Mouse (Mus musculus): ENCODE data around the gene Fiz1. TPM values are rescaled to one million over a fixed set of nuclear protein-coding genes. Genes with fewer than 3 reads are reported as not detected.

Fiz1 gene
- 32.3 and 33.5 TPM in 2 replicates for polyA plus RNA-seq (2015; fragmentation: Nextera tagmentation; extraction: Ambion mirVana)

DNA sequence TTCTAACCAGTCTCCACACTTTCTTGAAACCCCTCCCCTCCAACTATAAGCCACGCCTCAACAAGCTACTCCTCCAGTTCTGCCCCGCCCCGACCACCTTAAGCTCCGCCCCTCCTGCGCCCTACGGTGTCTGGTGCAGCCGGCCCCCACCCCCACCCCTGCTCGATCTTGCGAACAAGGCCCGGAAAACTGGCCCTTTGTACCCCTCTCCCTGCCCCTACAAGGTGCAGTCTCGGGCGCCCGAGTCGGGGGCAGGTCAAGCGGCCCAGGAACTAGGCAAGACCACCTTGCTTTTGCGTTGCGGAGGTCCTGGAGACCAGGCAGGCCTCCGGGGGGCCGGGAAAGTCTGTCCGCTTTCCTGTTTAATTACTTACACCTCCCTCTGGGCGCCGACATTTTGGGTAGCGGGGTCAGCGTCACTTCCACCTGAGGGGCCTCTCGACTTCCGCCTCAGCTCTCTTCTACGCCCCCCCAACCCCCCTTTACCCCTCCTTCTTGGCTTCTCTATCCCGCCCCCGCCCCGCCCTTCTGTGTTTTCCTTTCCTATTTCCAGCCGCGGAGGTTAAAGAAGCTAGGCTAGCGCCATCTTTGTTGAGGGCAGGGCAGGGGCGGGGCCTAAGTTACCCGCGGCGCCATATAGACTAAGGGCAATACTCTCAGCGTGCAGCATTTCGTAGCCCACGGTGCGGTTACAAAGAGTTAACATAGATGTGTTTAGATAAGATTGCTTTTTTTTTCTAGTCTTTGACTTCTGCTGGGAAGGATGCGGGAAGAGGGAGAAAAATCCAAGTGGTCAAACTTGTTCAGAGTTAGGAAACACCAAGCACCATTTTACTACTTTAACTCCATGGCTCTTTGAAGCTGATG is at the start of gene Fiz1, which contains the start of gene Zfp524:
Gene Fiz1 (minus strand): TSS at position 447 of the 867 bp plus-strand sequence.
Gene Zfp524 (plus strand): TSS at position 165 of the 867 bp plus-strand sequence.
- DNase-seq (ENCODE audit: low spot score) = peak; percentile 98

GRCm38 (mm10) chr7:5062360-5063001 is 48.0 kb upstream of the Fiz1 start:
- peak; percentile 89 for DNase-seq (ENCODE audit: low spot score)

DNA sequence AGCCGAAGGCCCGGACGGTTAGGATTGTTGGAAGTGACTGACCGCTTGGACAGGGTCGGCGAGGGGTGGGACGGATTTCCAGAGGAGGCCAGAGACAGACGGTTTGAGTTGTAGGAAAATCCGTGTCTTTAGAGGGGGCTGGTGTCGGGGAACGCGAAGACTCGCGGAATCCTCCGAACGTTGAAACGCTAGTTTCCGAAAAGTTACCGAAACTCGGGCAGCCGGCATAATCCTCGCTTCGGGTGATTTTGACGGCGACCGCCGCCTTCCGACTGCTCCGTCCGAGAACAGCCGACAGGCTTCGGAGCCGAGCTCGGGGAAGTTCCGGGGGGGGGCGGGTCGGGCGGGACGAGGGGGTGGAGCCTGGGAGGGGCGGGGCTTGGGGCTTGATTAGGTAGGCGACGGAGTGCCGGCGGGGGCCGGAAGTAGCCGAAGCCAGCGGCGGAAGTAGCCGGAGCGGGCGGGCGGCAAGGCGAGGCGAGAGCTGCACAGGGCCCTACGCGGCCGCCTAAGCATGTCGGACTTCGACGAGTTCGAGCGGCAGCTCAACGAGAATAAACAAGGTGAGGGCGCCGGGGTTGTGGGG is 47.4 kb upstream of the Fiz1 start, which contains the start of gene U2af2:
Gene U2af2 (plus strand): TSS at position 370 of the 586 bp plus-strand sequence.
- DNase-seq (ENCODE audit: low spot score) = peak; percentile 94

- DNase-seq (ENCODE audit: low spot score) = peak; percentile 99
These were observed 46.7 kb upstream of the Fiz1 start for GRCm38 (mm10) chr7:5060944-5061773.

- peak; percentile 60 for DNase-seq (ENCODE audit: low spot score)
These were observed 45.8 kb upstream of the Fiz1 start for GRCm38 (mm10) chr7:5060239-5060731.

DNA sequence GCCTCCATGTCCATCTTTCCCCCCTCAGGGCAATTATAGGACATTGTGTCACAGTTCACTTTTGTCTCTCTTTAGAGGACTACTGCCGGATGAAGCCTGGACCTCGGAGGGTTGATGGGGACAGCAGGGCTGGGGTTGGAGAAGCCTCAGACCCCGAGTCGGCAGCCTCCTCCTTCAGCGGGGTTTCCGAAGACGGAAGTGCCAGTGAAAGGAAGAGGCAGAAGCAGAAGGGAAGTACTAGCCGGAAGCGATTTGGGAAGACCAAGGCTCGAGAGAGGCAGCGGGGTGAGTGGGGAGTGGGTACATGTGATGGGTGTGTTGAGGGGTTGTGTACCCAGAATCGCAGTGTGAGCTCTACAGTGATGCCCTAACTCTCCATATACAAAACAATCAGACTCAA is 44.9 kb upstream of the Fiz1 start:
- no peak for DNase-seq (ENCODE audit: low spot score)

DNA sequence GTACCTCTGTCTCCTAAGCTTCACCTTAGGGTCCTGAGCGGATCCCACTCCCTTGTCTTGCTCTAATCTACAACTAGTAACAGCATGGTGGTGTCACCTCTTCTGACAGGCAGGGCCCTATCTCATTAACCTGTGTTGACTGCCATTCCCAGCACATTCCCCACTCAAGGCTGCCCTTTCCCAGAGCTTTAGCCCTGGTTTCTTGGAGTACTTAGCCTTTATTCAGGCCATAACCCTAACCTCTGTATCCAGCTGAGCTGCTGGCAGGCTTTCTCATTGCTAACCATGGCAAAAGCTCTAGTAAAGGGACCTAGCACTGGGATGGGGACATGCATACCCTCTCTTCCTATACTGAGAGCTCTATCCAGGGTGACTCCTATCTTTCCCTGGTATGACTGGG is 44.1 kb upstream of the Fiz1 start:
- no peak for DNase-seq (ENCODE audit: low spot score)

GRCm38 (mm10) chr7:5057804-5058203 is 43.3 kb upstream of the Fiz1 start:
- peak; percentile 54 for DNase-seq (ENCODE audit: low spot score)

GRCm38 (mm10) chr7:5057381-5057780 is 42.9 kb upstream of the Fiz1 start:
- no peak for DNase-seq (ENCODE audit: low spot score)

DNA sequence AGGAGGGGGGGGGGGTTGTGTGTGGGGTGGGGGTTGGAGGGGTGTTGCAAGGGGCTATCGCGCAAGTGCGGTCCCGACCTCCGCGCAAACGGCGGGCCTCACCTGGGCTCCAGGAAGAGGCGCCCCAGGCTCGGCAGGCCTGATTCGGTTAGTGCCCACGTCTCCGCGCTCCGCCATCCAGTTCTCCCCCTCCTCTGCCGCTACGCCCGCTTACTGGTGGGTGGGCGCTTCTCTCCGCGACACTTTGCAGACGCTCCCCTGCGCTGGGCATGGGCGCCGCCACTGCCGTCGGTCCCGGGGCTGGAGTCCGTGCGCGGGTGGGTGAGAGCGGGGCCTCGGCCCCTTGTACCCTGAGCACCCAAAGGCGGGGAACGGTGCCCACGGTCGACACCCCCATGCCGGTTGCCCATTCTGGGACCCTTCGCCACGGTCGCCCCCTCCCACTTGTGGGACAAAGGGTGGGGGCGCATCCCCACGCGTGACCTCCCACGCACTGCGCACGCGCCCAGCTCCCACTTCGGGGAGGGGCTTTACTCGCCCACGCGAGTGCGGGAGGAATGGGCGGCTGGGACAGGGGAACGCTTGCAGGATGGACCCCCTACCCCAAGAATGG is 42.3 kb upstream of the Fiz1 start:
- no peak for DNase-seq (ENCODE audit: low spot score)

DNA sequence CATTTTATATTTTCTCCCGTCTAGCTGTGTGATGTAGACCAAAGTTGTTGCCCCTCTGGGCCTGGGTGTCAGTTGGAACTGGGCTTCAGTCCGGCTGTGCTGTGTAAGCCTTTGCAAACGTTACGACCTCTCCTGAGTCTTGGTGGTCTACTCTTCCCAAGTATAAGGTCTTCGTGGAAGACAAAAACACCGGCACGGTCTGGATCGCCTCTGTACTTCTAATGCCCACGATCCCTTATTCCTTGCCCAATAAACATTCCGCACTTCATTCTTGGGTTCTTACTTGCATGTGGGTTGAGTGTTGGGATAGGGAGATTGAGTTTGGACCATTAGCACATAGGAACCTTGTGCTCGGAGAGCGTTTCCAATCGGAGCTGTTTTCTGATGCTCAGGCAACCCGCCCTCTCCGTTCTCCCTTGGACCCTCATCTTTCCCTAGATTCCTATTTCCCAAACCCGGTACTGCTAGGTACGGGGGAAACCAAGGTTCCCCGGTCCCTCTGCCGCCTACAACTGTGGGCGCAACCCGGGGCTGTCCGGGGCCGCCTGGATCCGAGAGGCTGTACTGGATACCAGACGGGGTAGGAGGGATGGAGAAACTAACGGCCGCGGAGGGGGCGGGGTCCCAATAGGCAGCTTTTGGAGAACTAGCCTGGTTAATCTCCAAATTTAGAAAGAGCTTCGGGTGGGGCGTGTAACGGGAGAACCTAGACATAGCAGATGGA is 39.1 kb upstream of the Fiz1 start:
- DNase-seq (ENCODE audit: low spot score) = no peak

DNA sequence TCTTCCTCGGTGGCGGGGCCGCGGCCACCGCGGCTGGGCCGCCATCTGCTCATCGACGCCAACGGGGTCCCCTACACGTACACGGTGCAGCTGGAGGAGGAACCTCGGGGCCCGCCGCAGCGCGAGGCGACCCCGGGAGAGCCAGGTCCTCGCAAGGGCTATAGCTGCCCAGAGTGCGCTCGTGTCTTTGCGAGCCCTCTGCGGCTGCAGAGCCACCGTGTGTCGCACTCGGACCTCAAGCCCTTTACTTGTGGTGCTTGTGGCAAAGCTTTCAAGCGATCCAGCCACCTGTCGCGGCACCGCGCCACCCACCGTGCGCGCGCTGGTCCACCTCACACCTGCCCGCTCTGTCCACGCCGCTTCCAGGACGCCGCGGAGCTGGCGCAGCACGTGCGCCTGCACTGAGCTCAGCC is 38.4 kb upstream of the Fiz1 start:
- DNase-seq (ENCODE audit: low spot score) = no peak

GRCm38 (mm10) chr7:5052438-5052837 is 37.9 kb upstream of the Fiz1 start:
- DNase-seq (ENCODE audit: low spot score) = no peak

- peak; percentile 64 for DNase-seq (ENCODE audit: low spot score)
These were observed 37.0 kb upstream of the Fiz1 start, which contains the start of gene Zfp580 for GRCm38 (mm10) chr7:5051193-5052192. Gene Zfp580 (plus strand): TSS chr7:5051538.

- peak; percentile 52 for DNase-seq (ENCODE audit: low spot score)
These were observed 32.8 kb upstream of the Fiz1 start for GRCm38 (mm10) chr7:5047313-5047712.

DNA sequence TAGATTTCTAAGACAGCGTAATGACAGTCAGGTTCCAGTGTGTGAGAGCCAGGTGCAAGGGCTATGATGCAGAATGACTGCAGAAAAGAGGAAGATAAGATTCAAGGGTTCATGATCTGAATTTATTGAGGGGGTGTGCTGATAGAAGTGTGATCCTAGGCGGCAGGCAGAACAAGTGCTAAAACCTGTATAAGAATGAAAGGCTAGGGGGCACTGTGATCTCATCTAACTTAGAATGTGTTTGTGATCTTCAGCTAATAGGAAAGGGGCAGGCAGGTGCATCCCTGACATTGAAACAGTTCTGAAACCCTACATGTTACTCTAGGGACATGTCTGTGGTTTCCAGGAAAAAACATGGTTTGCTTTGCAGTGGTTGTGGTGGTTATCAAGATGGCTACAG is 31.6 kb upstream of the Fiz1 start:
- no peak for DNase-seq (ENCODE audit: low spot score)

GRCm38 (mm10) chr7:5044981-5045380 is 30.5 kb upstream of the Fiz1 start:
- DNase-seq (ENCODE audit: low spot score) = no peak

GRCm38 (mm10) chr7:5038940-5039339 is 24.4 kb upstream of the Fiz1 start:
- no peak for DNase-seq (ENCODE audit: low spot score)
